Mouse (Mus musculus): Measurements from ENCODE around the gene Btnl4.

DNA sequence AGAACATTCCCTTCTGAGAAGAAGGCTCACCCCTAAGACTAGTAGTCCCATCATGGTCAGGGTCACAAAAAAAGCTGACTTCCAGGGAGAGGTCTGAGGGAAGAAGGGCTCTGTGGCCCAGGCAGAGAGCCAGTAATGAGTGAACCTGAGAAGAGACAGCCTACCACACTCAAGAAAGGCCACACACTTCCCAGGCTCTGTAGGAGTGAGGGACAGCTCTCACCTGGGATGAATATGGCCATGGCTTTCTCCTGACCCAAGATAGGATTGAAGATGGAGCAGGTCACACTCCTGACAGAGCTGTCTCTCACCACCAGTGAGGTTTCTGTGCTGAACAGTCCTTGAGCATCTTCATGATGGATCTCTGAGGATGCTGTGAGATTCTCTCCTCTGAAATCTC is 15.7 kb upstream of the Btnl4 start:
- TF ChIP-seq CTCF (IDR thresholded peaks at IDR 0.05; ENCODE audit: control insufficient read depth, insufficient read depth, insufficient read length) (no peak), USF1 (IDR thresholded peaks at IDR 0.05; ENCODE audit: low read depth) (no peak), CEBPB (IDR thresholded peaks at IDR 0.05; ENCODE audit: low read depth) (no peak), MAX (IDR thresholded peaks at IDR 0.05) (no peak), MYOG (IDR thresholded peaks at IDR 0.05; ENCODE audit: control insufficient read depth, extremely low read depth, insufficient read length) (no peak), FOSL1 (IDR thresholded peaks at IDR 0.05; ENCODE audit: insufficient read depth, low read length, poor library complexity, severe bottlenecking) (no peak), MYOD1 (IDR thresholded peaks at IDR 0.05; ENCODE audit: control insufficient read depth, insufficient read length, low read depth) (no peak)

Data from C2C12 (cell line).